Mouse (Mus musculus): ENCODE results near the gene Krt80.

DNA sequence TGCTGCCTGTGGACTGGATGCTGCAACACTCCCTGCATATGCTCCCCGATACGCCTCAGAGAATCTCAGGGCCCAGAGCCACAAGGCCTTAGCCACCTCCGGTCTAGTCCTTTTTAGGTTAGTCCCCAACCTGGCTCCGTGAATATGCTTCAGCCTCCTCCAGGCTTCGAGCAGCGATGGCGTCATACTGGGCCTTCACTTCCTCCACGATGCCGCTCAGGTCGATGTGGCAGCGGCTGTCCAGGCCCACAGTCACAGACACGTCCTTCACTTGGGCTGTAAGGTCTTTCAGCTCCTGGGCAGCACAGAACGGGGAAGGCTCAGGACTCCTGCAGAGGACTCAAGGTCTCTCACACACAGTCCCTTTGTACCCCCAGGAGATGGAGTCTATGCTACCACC lies 17.9 kb downstream of the Krt80 start:
- TF ChIP-seq CTCF (IDR thresholded peaks at IDR 0.05) (no peak), EP300 (IDR thresholded peaks at IDR 0.05) (no peak)

All from lung, postnatal 0 days (tissue).